Mouse (Mus musculus) cerebellum, adult 2 months (tissue): ENCODE measurements around the gene Plxna2. TPM values are rescaled to one million over a fixed set of nuclear protein-coding genes. Genes with fewer than 3 reads are reported as not detected.

Source experiments
- DNase-seq, 2 experiments: peaks; one replicate each; pipeline ENCODE4 v3.0.0; 2021
- H3K27ac ChIP-seq: fragments of 200-500 bp; 2 replicates; pipeline ENCODE4 v1.5.1; 2012; ENCODE audit warnings: low read length, control low read depth, inconsistent platforms; ENCODE audit not compliant: insufficient read depth
- H3K27me3 ChIP-seq: fragments of 200-500 bp; 2 replicates; pipeline ENCODE4 v1.6.1; 2012; ENCODE audit warnings: inconsistent platforms, mild to moderate bottlenecking, low read length, moderate library complexity; ENCODE audit not compliant: control insufficient read depth, insufficient read depth
- H3K4me1 ChIP-seq: fragments of 200-500 bp; 2 replicates; pipeline ENCODE4 v1.6.1; 2011; ENCODE audit warnings: low read length; ENCODE audit not compliant: control insufficient read depth, insufficient read depth
- H3K4me3 ChIP-seq: fragments of 200-500 bp; replicated peaks from 2 replicates; pipeline ENCODE3; 2011; ENCODE audit warnings: mild to moderate bottlenecking, low read depth, low read length, control low read depth; ENCODE audit not compliant: insufficient read depth
- CTCF ChIP-seq: fragments of 200-500 bp; IDR thresholded peaks from 2 replicates; pipeline ENCODE4 v1.5.1; 2011; ENCODE audit warnings: low read depth, mild to moderate bottlenecking, control low read depth, low read length, moderate library complexity, borderline replicate concordance; ENCODE audit not compliant: insufficient read depth
- POLR2A ChIP-seq: fragments of 200-500 bp; IDR thresholded peaks from 2 replicates; pipeline ENCODE4 v1.6.1; 2011; ENCODE audit warnings: low read length, control low read depth, borderline replicate concordance; ENCODE audit not compliant: insufficient read depth
- WGBS: fragments of 180-500 bp; shearing (Covaris S2); methylation state at CpG from one replicate; pipeline ENCODE4 v1.1.7; 2018; 5-methylcytosine and 5-hydroxymethylcytosine counted together
- polyA plus RNA-seq: library from polyadenylated mRNA; depleted of rRNA; stranded (reverse); fragments of >200 nt; gene quantifications from 2 replicates; pipeline ENCODE4 v1.2.3, GENCODE M21; 2012

The Plxna2 gene
- polyA plus RNA-seq, 1 experiment, result 18.0 TPM

GRCm38 (mm10) chr1:194756863-194757262 lies 138.8 kb downstream of the Plxna2 start:
- H3K4me1 ChIP-seq, result no peaks in the 10 kb centered on the region
- TF ChIP-seq POLR2A, result no peak
- no peak for TF ChIP-seq CTCF
- DNase-seq, result no peak
- no peak overlapping the region for H3K4me3 ChIP-seq
- no peak overlapping the region for H3K27ac ChIP-seq
- 65% methylated on average over 3 of the region's 3 CpGs for WGBS
- H3K27me3 ChIP-seq, result no peaks in the 10 kb centered on the region

DNA sequence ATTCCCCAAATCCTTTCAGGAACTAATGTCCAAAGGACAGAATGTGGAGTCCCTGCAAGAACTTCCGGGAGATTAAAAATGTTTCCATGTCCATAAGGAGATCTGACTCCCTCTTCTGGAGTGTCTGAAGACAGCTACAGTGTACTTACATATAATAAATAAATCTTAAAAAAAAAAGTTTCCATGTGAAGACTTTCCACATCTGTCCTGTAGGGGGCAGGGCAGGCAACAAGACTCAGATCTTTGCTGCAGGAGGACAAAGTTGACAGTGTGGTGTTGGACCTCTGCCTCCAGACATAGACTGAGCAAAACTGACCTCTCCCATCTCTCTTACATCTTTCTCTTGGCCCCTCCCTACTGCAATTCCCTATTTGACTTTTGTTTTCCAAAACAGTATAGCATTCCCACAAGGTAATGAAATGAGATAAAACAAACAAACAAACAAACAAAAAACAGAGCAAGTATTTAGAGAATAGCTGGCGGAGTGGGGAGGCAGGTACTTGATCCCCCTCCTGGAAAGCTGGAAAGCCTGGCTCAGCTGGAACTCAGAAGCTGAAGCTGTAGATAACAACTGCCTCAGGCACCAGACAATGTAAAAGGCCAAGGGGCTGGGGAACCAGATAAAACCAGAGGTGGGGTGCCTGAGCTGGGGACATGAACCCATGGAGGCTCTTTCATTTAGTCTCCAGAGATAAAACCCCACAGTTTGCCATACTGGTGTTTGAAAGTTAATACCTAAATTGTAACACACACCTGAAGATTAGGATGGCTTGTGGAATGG lies 143.6 kb downstream of the Plxna2 start:
- Histone ChIP-seq H3K27ac (no peak overlapping the region), H3K27me3 (no peaks in the 10 kb centered on the region), H3K4me3 (no peak overlapping the region), H3K4me1 (no peaks in the 10 kb centered on the region)
- no peak for TF ChIP-seq POLR2A
- TF ChIP-seq CTCF, result peak; percentile 48; the same call in 1 of the 2 replicates
- no peak for DNase-seq
- 70% methylated on average over 2 of the region's 2 CpGs for WGBS

DNA sequence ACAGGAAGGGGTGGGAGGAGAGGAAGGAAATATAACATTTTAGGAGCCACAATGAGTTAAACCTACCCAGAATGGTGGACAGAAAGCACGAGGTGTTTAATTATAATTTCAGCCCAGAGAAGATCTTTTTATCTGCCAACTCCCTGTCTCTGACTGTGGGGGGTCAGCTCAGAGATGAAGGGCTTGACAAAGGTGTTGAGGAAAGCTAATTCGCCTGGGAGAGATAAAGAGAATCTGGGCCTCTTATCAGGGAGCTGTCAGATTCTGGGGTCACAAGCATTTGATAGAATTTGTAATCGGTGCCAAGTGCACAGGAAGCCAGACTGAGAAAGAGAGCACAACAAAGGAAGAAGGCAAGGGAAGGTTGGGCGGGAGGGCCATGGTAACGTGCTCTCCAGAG lies 144.9 kb downstream of the Plxna2 start:
- no peaks in the 10 kb centered on the region for H3K4me1 ChIP-seq
- no peak overlapping the region for H3K4me3 ChIP-seq
- H3K27me3 ChIP-seq, result no peaks in the 10 kb centered on the region
- no peak for TF ChIP-seq POLR2A
- no peak for TF ChIP-seq CTCF
- H3K27ac ChIP-seq, result no peak overlapping the region
- 47% methylated on average over 5 of the region's 5 CpGs for WGBS
- no peak for DNase-seq

GRCm38 (mm10) chr1:194764951-194765350 lies 146.9 kb downstream of the Plxna2 start:
- no peaks in the 10 kb centered on the region for H3K27me3 ChIP-seq
- DNase-seq, result no peak
- no peak overlapping the region for H3K4me3 ChIP-seq
- H3K4me1 ChIP-seq, result no peaks in the 10 kb centered on the region
- H3K27ac ChIP-seq, result no peak overlapping the region
- TF ChIP-seq CTCF, result no peak
- no peak for TF ChIP-seq POLR2A

DNA sequence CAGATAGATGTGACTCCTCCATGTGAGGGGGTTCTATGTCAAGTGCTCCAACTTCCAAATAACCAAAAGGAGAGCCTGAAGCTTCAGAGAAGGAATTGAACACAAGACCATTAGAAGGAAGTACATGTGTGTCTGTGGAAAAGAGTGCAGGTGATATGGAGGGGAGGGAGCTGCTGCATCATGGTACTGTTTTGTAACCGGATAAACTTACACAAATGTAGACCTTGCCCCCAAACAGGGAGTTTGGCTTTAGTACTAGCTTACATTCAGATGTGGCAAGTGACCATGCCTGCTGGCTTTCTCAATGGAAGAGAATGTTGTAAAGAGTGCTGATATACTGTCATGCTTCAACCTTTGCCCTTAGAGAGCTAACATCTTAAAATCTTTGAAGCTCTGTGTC lies 150.8 kb downstream of the Plxna2 start:
- no peaks in the 10 kb centered on the region for H3K27me3 ChIP-seq
- no peak for DNase-seq
- no peaks in the 10 kb centered on the region for H3K4me1 ChIP-seq
- 90% methylated on average over 1 of the region's 1 CpGs for WGBS
- no peak overlapping the region for H3K4me3 ChIP-seq
- TF ChIP-seq POLR2A, result no peak
- no peak for TF ChIP-seq CTCF
- H3K27ac ChIP-seq, result no peak overlapping the region

DNA sequence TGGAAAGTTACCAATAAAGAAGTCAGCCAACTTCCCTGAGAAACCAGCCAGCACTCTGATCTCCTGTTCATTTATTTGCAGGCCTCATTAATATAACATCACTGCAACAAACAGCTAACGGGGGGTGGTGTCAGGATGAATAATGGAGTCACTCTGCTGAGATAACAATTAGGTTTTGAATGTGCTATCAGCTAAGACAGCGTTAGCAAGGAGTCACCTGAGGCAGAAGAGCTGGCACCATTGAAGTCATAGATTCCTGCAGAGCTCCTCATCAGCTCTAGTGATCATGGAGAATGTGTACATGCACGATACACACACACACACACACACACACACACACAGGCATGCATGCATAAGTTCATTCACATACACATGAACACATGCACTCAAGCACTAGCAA lies 154.0 kb downstream of the Plxna2 start:
- TF ChIP-seq POLR2A (no peak), CTCF (no peak)
- 39% methylated on average over 3 of the region's 3 CpGs for WGBS
- Histone ChIP-seq H3K27ac (no peak overlapping the region), H3K27me3 (no peaks in the 10 kb centered on the region), H3K4me3 (no peak overlapping the region), H3K4me1 (no peaks in the 10 kb centered on the region)
- no peak for DNase-seq

- Histone ChIP-seq H3K27ac (no peak overlapping the region), H3K4me1 (no peaks in the 10 kb centered on the region), H3K27me3 (no peaks in the 10 kb centered on the region), H3K4me3 (no peak overlapping the region)
- no peak for DNase-seq
- WGBS, result 28% methylated on average over 3 of the region's 3 CpGs
- no peak for TF ChIP-seq POLR2A
These were observed 155.9 kb downstream of the Plxna2 start for GRCm38 (mm10) chr1:194773899-194774298.

GRCm38 (mm10) chr1:194774350-194774749 lies 156.3 kb downstream of the Plxna2 start:
- H3K4me3 ChIP-seq, result no peak overlapping the region
- H3K27ac ChIP-seq, result no peak overlapping the region
- H3K4me1 ChIP-seq, result no peaks in the 10 kb centered on the region
- no peak for DNase-seq
- no peak for TF ChIP-seq CTCF
- TF ChIP-seq POLR2A, result no peak
- H3K27me3 ChIP-seq, result no peaks in the 10 kb centered on the region
- 69% methylated on average over 2 of the region's 2 CpGs for WGBS

DNA sequence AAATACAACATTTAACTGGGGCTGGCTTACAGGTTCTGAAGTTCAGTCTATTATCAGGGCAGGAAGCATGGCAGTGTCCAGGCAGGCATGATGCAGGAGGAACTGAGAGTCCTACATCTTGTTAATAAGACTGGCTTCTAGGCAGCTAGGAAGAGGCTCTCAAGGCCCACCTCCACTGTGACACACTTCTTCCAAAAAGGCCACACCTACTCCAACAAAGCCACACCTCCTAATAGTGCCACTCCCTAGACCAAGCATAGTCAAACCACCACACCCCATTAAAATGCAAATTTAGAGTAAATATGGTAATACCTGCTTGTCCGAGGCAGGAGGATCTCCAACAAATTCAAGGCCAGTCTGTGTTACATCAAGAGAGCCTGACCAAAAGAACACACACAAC lies 156.7 kb downstream of the Plxna2 start:
- Histone ChIP-seq H3K27me3 (no peaks in the 10 kb centered on the region), H3K4me1 (no peaks in the 10 kb centered on the region), H3K4me3 (no peak overlapping the region), H3K27ac (no peak overlapping the region)
- WGBS, result 84% methylated on average over 1 of the region's 1 CpGs
- TF ChIP-seq CTCF (no peak), POLR2A (no peak)
- DNase-seq, result no peak
